Mouse (Mus musculus) spleen, adult 12 weeks (tissue): ENCODE measurements around the gene Wdr45.
A peak's percentile ranks its signal among the peaks of the same experiment; 100 is the strongest.
"Not testable (repeated sequence)": the region's sequence is repeated elsewhere in the genome, so short reads cannot be mapped to it uniquely, and the experiment has no call there.

Source experiments
- DNase-seq: peaks from one replicate; pipeline ENCODE4 v3.0.0; 2022; ENCODE audit warnings: low spot score

The Wdr45 gene

GRCm38 (mm10) chrX:7714135-7714899 lies at the start of gene Wdr45:
Gene Wdr45, plus strand, starts transcription at chrX:7714333.
- DNase-seq, result peak; percentile 84

DNA sequence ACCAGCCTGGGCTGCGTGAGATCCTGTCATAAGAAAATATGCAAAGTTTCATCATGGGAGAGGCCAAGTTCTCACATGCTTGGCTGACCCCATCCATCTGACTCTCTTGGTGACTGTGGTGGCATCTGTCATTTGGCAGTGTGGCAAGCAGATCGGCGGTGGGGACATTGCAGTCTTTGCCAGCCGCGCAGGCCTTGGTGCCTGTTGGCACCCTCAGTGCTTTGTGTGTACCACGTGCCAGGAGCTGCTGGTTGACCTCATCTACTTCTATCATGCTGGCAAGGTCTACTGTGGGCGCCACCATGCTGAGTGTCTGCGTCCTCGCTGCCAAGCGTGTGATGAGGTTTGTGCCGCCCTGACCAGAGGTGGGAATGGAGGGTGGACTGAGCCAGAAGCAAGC lies 49.3 kb upstream of the Wdr45 start:
- DNase-seq, result no peak

DNA sequence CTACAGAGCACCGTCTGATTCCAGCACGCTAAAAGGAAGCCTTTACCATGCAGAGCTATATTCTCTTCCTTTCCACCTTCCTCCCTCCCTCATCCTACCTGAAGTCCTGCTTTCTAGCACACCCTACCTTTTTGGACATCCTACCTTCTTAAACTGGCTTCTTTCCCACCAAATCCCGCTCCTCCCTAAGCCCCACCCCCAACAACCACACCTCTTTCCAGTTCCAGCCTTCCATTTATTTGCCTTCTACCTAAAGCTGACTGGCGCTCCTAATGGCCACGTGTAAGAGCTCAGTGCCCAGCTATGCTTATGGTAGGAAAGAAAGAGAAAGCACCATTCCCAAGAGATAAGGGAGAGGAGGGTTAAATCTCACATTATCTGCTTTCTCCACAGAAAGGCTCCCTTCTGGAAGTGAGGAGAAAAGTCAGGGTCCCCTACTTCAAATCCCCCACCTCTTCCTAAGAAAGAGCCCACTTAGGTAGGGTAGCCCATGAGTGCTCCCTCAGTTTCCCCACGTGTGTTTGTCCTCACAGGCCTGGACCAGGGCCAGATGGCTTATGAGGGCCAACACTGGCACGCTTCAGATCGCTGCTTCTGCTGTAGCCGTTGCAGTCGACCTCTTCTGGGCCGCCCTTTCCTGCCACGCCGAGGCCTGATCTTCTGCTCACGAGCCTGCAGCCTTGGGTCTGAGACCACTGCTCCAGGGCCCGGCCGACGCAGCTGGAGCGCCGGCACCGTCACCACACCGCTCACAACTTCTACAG lies 48.2 kb upstream of the Wdr45 start:
- DNase-seq, result no peak

GRCm38 (mm10) chrX:7670390-7670881 lies 43.7 kb upstream of the Wdr45 start:
- DNase-seq, result peak; percentile 51

DNA sequence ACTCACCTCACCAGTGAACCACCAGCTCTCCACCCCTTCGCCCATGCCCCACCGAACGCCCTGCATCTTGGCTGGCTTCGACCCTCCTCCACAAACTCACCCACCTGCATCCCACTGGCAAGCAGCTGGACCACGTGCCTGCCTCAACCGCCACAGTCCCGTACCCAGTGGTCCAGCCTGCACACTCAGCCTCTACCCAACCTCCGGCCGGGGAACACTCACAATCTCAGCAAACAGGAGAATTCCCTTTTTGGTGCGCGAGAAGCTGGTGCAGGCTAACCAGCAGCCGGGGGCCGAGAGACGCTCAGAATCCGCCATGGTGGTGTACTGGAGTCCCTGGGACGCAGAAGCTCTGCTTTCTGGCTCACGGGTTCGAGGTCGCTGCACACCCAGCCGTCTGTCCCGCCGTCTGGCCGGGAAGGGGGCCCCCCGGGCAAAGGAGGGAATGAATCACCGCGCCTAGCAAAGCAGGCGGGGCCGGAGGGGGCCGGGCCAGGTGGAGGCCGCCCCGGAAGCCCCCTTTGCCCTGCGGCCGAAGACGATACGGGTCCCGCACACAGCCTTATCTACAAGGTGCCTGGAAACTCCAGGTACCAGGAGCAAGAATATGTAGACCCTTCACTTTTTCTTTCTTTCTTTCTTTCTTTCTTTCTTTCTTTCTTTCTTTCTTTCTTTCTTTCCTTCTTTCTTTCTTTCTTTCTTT lies 43.1 kb upstream of the Wdr45 start, which contains the start of gene Plp2:
Plp2 (minus strand) TSS at position 470 of the 703 bp plus-strand sequence.
- no peak for DNase-seq

GRCm38 (mm10) chrX:7672739-7673138 lies 41.4 kb upstream of the Wdr45 start:
- DNase-seq, result no peak

- DNase-seq, result no peak
Observed at GRCm38 (mm10) chrX:7673578-7674281, 40.4 kb upstream of the Wdr45 start.

GRCm38 (mm10) chrX:7674284-7675000 lies 39.7 kb upstream of the Wdr45 start:
- DNase-seq, result no peak

DNA sequence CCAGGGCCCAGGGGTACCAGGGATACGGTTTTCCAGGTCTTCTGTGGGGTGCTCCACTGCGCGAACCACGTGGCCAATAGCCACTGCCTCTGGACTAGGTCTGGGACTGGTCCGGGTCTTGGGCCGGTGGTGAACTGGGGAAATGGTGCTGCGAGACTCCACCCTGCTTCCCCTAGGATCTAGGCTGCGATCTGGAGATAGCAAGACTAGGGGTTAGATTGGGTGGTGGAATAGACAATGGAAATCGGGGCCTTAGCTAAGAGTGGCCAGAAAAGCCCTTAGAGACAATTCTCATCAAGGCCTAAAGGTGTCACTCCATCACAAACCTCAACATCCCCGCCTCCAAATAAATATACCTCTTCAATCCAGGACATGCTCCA lies 39.1 kb upstream of the Wdr45 start:
- DNase-seq, result no peak

GRCm38 (mm10) chrX:7678986-7679385 lies 35.1 kb upstream of the Wdr45 start:
- no peak for DNase-seq

DNA sequence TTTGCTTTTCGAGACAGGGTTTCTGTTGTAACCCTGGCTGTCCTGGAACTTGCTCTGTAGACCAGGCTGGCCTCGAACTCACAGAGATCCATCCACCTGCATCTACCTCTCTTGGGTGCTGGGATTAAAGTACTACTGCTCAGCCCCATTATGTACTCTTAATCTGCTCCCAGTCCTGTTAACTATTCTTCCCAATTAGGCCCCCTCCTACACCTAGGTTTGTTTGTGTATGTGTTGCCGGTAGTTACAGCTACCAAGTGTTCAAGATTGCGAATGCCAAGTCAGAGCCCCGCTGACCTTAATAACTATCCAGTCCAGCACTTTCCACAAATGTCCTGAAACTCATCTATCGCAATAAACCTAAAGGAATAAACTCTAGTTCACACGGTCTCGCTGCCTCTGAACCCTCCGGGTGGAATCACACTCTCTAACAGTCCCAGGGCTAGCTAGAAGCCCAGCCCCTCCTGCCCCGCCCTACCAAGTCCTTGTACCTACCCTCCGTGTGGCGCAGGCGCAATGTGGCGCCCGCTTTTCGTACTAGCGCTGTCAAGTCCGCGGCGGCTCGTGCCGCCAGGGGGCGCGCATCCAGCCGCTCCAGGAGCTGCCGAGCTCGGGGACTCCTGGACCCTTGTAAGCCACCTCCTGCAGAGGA lies 34.6 kb upstream of the Wdr45 start:
- peak; percentile 77 for DNase-seq

- DNase-seq, result no peak
Observed at GRCm38 (mm10) chrX:7680057-7680412, 34.1 kb upstream of the Wdr45 start.

- DNase-seq, result no peak
Observed at GRCm38 (mm10) chrX:7680864-7681263, 33.3 kb upstream of the Wdr45 start, which contains the start of gene Magix. Gene Magix, minus strand, starts transcription at chrX:7681251.

GRCm38 (mm10) chrX:7688321-7688720 lies 25.8 kb upstream of the Wdr45 start:
- no peak for DNase-seq

DNA sequence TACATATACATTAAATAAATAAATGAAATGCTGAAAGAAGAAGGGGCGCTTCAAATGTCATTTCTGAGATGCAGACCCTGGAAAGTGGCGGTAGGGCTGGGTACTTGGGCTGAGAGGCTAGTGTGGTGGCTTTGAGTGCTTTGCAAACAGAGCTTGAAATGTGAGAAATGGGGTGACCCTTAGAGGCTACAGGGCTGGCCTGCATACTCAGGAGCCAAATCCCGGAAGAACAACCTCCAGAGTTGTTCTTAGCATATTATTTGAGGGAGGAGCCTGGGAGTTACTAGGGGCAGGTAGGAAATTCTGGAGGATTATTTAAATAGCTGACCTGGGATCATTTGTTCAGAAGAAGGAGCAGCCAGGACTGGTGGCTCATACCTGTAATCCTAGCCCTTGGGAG lies 23.6 kb upstream of the Wdr45 start:
- DNase-seq, result no peak

DNA sequence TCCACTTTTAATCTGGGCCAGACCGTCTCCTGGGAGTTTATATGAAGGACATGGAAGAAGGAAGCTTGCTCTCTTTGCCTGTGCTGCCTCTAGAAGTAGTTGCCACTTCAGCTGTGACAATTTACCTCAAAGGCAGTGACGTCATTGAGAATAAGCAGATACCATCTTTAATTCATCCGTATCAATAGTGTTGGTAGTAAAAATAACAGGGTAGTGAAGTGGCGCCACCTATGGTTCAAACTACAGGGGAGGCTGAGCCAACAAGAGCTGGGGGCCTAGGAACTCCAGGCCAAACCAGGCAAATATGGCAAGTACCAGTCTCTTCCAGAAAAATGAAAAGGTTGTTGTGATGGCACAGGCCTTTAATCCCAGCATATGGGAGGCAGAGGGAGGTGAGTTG lies 21.3 kb upstream of the Wdr45 start:
- no peak for DNase-seq

GRCm38 (mm10) chrX:7696520-7696919 lies 17.6 kb upstream of the Wdr45 start:
- DNase-seq, result no peak

DNA sequence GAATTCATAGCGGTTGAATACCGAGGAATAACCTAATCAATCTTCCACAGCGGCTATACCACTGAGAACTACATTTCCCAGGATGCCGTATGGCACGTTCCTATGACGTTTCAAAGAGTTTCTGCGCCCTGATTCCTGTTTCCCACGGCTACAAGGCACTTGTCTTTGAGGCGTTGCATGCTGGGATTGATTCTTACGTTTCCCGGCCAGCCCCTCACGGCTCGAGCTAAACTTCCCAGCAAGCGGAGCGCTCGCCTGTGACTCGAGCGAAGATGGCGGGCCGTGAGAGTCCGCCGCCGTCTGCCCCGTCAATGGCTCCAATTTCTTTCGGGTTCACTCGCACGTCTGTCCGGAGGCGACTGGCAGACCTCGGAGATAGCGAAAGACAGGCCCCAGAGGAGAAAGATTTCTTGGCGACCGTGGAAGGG lies 17.2 kb upstream of the Wdr45 start, which contains the start of gene Gpkow:
Gpkow (plus strand) TSS at position 178 of the 428 bp plus-strand sequence.
- peak; percentile 66 for DNase-seq

- DNase-seq, result not testable (repeated sequence)
Observed at GRCm38 (mm10) chrX:7713764-7714134, 384 bp upstream of the Wdr45 start.

GRCm38 (mm10) chrX:7716058-7716457 lies 1.9 kb downstream of the Wdr45 start:
- DNase-seq, result not testable (repeated sequence)
